Mouse (Mus musculus) neural tube, embryonic 12.5 days (tissue): ENCODE data around the gene Trim40. TPM values are rescaled to one million over a fixed set of nuclear protein-coding genes. Genes with fewer than 3 reads are reported as not detected.
A peak's percentile ranks its signal among the peaks of the same experiment; 100 is the strongest.

Experiments
- ATAC-seq: fragments of 200-750 bp; cut with Nextera tagmentation; 2 replicates; pipeline ENCODE4 v1.8.0; 2017; ENCODE audit warnings: low read depth, mild to moderate bottlenecking, moderate TSS enrichment, moderate library complexity; ENCODE audit not compliant: low FRiP score
- H3K27ac ChIP-seq: fragments of 300-500 bp; sonication (generic); 2 replicates; pipeline ENCODE4 v1.5.1; 2016
- H3K27me3 ChIP-seq: fragments of 300-500 bp; sonication (generic); replicated peaks from 2 replicates; pipeline ENCODE4 v1.6.1; 2016; ENCODE audit warnings: mild to moderate bottlenecking
- H3K36me3 ChIP-seq: fragments of 300-500 bp; sonication (generic); 2 replicates; pipeline ENCODE4 v1.6.1; 2016; ENCODE audit warnings: mild to moderate bottlenecking
- H3K4me1 ChIP-seq: fragments of 300-500 bp; sonication (generic); 2 replicates; pipeline ENCODE4 v1.6.1; 2016
- H3K4me2 ChIP-seq: fragments of 300-500 bp; sonication (generic); replicated peaks from 2 replicates; pipeline ENCODE4 v1.6.1; 2016; ENCODE audit warnings: mild to moderate bottlenecking
- H3K4me3 ChIP-seq: fragments of 300-500 bp; sonication (generic); 2 replicates; pipeline ENCODE4 v1.5.1; 2016
- H3K9ac ChIP-seq: fragments of 300-500 bp; sonication (generic); 2 replicates; pipeline ENCODE4 v1.6.1; 2016; ENCODE audit warnings: mild to moderate bottlenecking
- H3K9me3 ChIP-seq: fragments of 300-500 bp; sonication (generic); 2 replicates; pipeline ENCODE4 v1.6.1; 2016; ENCODE audit warnings: mild to moderate bottlenecking
- WGBS: fragments of 180-500 bp; shearing (Covaris S2); methylation state at CpG from one replicate; pipeline ENCODE4 v1.1.7; 2016; 5-methylcytosine and 5-hydroxymethylcytosine counted together
- polyA plus RNA-seq: library from polyadenylated mRNA; unstranded; fragments of >200 nt; fragmentation: Nextera tagmentation; extraction: Ambion mirVana; gene quantifications from 2 replicates; pipeline ENCODE4 v1.2.1, GENCODE M21; 2016

Trim40 gene
- polyA plus RNA-seq, 1 experiment from 2014 or later, result not detected

- Histone ChIP-seq H3K4me3 (no peak overlapping the region), H3K27me3 (no peaks in the 10 kb centered on the region), H3K4me2 (no peak overlapping the region), H3K9ac (no peak overlapping the region), H3K36me3 (no peaks in the 10 kb centered on the region), H3K27ac (no peak overlapping the region), H3K9me3 (no peaks in the 10 kb centered on the region), H3K4me1 (no peaks in the 10 kb centered on the region)
- no peak for ATAC-seq
- 92% methylated on average over 12 of the region's 12 CpGs for WGBS
Observed at GRCm38 (mm10) chr17:36885132-36885790, 4.7 kb downstream of the Trim40 start.

DNA sequence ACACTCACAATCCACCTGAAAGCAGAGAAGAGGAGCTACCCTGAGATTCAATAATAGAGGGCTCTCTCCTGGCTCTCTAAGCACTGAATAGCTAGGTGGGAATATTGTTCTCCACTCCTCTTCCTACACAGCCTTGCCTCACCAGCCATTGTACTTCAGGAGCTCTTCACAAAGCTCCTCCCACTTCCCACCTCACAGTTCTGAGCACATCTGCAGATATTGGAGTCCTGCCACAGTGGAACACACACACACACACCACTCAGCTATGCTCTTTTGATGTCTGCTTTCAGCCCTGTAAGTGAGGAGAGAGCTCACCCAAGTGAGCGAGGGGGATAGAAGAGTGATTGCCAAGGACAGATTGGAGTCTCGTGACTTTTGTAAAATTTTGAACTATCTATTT is 6.6 kb downstream of the Trim40 start:
- Histone ChIP-seq H3K4me3 (no peak overlapping the region), H3K9me3 (no peaks in the 10 kb centered on the region), H3K27ac (no peak overlapping the region), H3K27me3 (no peaks in the 10 kb centered on the region), H3K4me2 (no peak overlapping the region), H3K4me1 (no peaks in the 10 kb centered on the region), H3K36me3 (no peaks in the 10 kb centered on the region), H3K9ac (no peak overlapping the region)
- no peak for ATAC-seq
- WGBS, result 87% methylated on average over 2 of the region's 2 CpGs

DNA sequence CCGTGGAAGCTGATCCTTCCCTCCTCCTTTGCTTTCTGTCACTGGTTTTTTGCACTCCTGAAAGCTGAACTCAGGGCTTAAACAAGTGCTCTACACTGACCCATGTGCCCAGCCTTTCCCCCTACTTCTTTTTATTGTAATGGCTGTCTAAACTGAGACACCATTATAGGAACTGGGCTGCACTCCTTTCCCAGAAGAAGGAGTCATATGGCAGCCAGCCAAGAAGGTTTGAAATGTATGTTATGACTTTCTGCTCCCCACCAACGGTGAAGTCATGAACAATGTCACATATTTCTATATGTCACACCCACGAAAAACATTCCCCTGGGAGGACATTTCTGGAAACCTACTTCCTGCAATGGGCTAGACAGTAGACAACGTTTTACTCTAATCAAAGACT is 15.3 kb downstream of the Trim40 start:
- Histone ChIP-seq H3K4me2 (no peak overlapping the region), H3K9me3 (no peaks in the 10 kb centered on the region), H3K9ac (no peak overlapping the region), H3K4me1 (no peaks in the 10 kb centered on the region), H3K27ac (no peak overlapping the region), H3K4me3 (no peak overlapping the region), H3K36me3 (no peaks in the 10 kb centered on the region), H3K27me3 (no peaks in the 10 kb centered on the region)
- ATAC-seq, result no peak
- 68% methylated on average over 4 of the region's 4 CpGs for WGBS

GRCm38 (mm10) chr17:36869955-36870810 is 19.7 kb downstream of the Trim40 start:
- no peak for ATAC-seq
- WGBS, result 81% methylated on average over 25 of the region's 25 CpGs

GRCm38 (mm10) chr17:36869284-36869954 is 20.5 kb downstream of the Trim40 start, which contains the start of gene Trim10:
Gene Trim10 (plus strand): TSS chr17:36869574.
- no peak within 1 kb of the TSS for H3K9ac ChIP-seq
- H3K27ac ChIP-seq, result no peak within 1 kb of the TSS
- WGBS, result 81% methylated on average over 4 of the region's 4 CpGs
- H3K9me3 ChIP-seq, result no peaks in the 10 kb centered on the region
- H3K27me3 ChIP-seq, result peaks cover 9% of the 10 kb centered on the region; the same call in 1 of the 2 replicates
- H3K4me2 ChIP-seq, result no peak within 1 kb of the TSS
- ATAC-seq, result no peak
- H3K36me3 ChIP-seq, result no peaks in the 10 kb centered on the region
- H3K4me3 ChIP-seq, result no peak within 1 kb of the TSS
- no peaks in the 10 kb centered on the region for H3K4me1 ChIP-seq

More at GRCm38 (mm10) chr17:36869955-36870810, 19.7 kb downstream of the Trim40 start:
- Histone ChIP-seq H3K4me1 (no peaks in the 10 kb centered on the region), H3K9me3 (no peaks in the 10 kb centered on the region), H3K4me2 (no peak overlapping the region), H3K27ac (no peak overlapping the region), H3K36me3 (no peaks in the 10 kb centered on the region), H3K27me3 (peaks cover 9% of the 10 kb centered on the region; the same call in 1 of the 2 replicates), H3K9ac (no peak overlapping the region), H3K4me3 (no peak overlapping the region)

DNA sequence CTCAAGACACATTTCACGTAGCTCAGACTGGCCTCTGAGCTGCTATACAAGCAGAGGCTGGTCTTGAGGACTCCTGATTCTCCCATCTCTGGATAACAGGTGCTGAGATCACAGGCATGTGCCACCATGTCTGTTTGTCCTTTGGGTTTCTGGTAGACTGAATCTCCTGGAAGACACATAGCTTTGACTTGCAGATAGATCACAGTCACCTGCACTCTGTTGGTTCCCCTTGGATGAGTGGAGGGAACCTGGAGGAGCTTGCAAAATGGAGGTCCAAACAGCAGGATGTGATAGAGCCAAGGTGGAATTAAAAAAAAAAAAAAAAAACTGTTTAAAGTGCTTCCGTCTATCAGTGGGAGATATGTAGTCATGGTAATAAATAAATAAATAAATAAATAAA is 21.1 kb downstream of the Trim40 start:
- H3K4me2 ChIP-seq, result no peak overlapping the region
- no peak overlapping the region for H3K9ac ChIP-seq
- no peak overlapping the region for H3K4me3 ChIP-seq
- WGBS, result 81% methylated on average over 2 of the region's 2 CpGs
- ATAC-seq, result no peak
- H3K4me1 ChIP-seq, result no peaks in the 10 kb centered on the region
- peaks cover 9% of the 10 kb centered on the region; the same call in 1 of the 2 replicates for H3K27me3 ChIP-seq
- no peaks in the 10 kb centered on the region for H3K36me3 ChIP-seq
- no peaks in the 10 kb centered on the region for H3K9me3 ChIP-seq
- no peak overlapping the region for H3K27ac ChIP-seq

DNA sequence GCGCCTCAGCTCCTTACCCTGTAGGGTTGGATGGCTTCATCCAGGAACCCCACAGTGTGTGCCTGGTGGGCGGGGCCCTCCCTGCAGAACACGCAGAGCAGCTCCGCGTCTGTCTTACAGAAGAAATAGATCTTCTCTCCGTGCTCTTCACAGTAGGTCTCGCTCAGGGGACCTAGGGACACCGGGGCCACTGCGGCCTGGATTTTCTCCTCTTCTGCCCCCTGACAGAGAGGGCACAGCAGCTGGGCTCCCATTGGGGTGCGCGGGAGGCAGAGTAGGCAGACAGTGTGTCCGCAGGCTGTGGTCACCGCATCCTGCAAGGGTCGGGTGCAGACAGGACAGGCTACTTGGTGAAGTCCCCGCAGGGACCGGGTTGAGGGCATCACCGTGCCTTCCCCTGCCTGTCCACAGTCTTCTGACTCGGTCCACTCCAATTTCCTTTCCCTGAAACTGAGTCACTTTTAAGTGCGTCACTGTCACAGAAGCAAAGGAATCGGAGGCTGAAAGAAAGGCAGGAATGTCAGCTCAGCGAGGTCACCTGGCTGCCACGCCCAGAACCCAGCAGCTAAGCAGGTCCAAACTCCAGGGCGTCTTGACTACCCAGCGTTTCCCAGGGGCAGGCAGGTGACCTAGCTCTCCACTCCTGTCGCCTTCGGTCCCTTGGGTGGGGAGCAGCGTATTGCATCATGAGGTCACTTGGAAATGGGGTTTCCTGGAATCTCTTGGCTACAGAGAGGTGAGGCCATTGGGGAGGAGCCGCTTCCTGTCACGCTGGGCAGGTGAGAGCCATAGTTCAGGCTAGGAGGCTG is 23.0 kb downstream of the Trim40 start, which contains the start of gene Trim15:
Trim15 (minus strand) TSS at position 492 of the 809 bp plus-strand sequence.
- H3K4me2 ChIP-seq, result peak within 1 kb of the TSS; percentile 50
- no peaks in the 10 kb centered on the region for H3K4me1 ChIP-seq
- H3K27ac ChIP-seq, result no peak within 1 kb of the TSS
- H3K9me3 ChIP-seq, result no peaks in the 10 kb centered on the region
- ATAC-seq, result peak; percentile 35; the same call in 1 of the 2 replicates
- H3K36me3 ChIP-seq, result no peaks in the 10 kb centered on the region
- peaks cover 9% of the 10 kb centered on the region; the same call in 1 of the 2 replicates for H3K27me3 ChIP-seq
- 17% methylated on average over 29 of the region's 29 CpGs for WGBS
- 0 out of 2 replicates have a peak within 1 kb of the TSS, but pooled peaks have one; percentile 35 for H3K9ac ChIP-seq
- no peak within 1 kb of the TSS for H3K4me3 ChIP-seq

GRCm38 (mm10) chr17:36861680-36862079 is 28.2 kb downstream of the Trim40 start:
- no peaks in the 10 kb centered on the region for H3K9me3 ChIP-seq

GRCm38 (mm10) chr17:36858181-36858580 is 31.7 kb downstream of the Trim40 start:
- WGBS, result 95% methylated on average over 3 of the region's 3 CpGs
- Histone ChIP-seq H3K4me3 (no peak overlapping the region), H3K9me3 (no peaks in the 10 kb centered on the region), H3K27ac (no peak overlapping the region), H3K27me3 (no peaks in the 10 kb centered on the region), H3K9ac (no peak overlapping the region), H3K36me3 (peaks cover 64% of the 10 kb centered on the region), H3K4me1 (no peaks in the 10 kb centered on the region), H3K4me2 (no peak overlapping the region)
- ATAC-seq, result no peak

More at GRCm38 (mm10) chr17:36861680-36862079, 28.2 kb downstream of the Trim40 start:
- peaks cover 33% of the 10 kb centered on the region for H3K36me3 ChIP-seq
- H3K4me1 ChIP-seq, result no peaks in the 10 kb centered on the region
- ATAC-seq, result no peak
- H3K4me2 ChIP-seq, result no peak overlapping the region
- 61% methylated on average over 2 of the region's 2 CpGs for WGBS
- peaks cover 2% of the 10 kb centered on the region; the same call in 1 of the 2 replicates for H3K27me3 ChIP-seq
- H3K4me3 ChIP-seq, result no peak overlapping the region
- no peak overlapping the region for H3K27ac ChIP-seq
- no peak overlapping the region for H3K9ac ChIP-seq

DNA sequence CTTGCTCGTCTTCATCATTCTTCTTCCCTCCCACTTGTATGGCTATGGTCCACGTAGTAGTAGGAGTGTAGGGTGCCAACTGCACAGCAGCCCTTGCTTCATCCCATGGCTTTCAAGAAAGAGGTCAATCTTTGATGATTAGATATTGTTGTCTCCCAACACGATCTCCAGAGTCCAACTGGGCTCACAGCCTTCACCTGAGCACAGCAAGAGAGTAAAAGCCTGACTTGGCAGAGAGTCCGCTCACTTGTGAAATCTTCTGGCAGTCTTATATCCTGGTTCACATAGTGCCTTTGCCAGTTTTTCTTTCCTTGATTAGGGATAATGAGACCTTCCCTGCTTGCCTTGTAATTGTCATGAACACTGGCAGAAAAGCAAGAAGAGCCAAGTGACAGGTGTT is 33.7 kb downstream of the Trim40 start:
- 91% methylated on average over 4 of the region's 4 CpGs for WGBS
- no peak for ATAC-seq
- H3K4me2 ChIP-seq, result no peak overlapping the region
- peaks cover 84% of the 10 kb centered on the region for H3K36me3 ChIP-seq
- H3K27me3 ChIP-seq, result no peaks in the 10 kb centered on the region
- no peaks in the 10 kb centered on the region for H3K9me3 ChIP-seq
- H3K27ac ChIP-seq, result no peak overlapping the region
- H3K9ac ChIP-seq, result no peak overlapping the region
- no peaks in the 10 kb centered on the region for H3K4me1 ChIP-seq
- no peak overlapping the region for H3K4me3 ChIP-seq

GRCm38 (mm10) chr17:36855484-36855883 is 34.4 kb downstream of the Trim40 start:
- Histone ChIP-seq H3K9me3 (no peaks in the 10 kb centered on the region), H3K4me2 (no peak overlapping the region), H3K27me3 (no peaks in the 10 kb centered on the region), H3K4me1 (no peaks in the 10 kb centered on the region), H3K27ac (no peak overlapping the region), H3K9ac (no peak overlapping the region), H3K4me3 (no peak overlapping the region), H3K36me3 (peaks cover 91% of the 10 kb centered on the region)
- no peak for ATAC-seq
- 93% methylated on average over 3 of the region's 3 CpGs for WGBS
